Mouse (Mus musculus) cerebellum, postnatal 10 days (tissue): Measurements from ENCODE around the gene Ablim1.

Experiments
- DNase-seq, 2 experiments: peaks; one replicate each; pipeline ENCODE4 v3.0.0; 2021; ENCODE audit warnings: mixed read lengths in 2 of 2

The Ablim1 gene

DNA sequence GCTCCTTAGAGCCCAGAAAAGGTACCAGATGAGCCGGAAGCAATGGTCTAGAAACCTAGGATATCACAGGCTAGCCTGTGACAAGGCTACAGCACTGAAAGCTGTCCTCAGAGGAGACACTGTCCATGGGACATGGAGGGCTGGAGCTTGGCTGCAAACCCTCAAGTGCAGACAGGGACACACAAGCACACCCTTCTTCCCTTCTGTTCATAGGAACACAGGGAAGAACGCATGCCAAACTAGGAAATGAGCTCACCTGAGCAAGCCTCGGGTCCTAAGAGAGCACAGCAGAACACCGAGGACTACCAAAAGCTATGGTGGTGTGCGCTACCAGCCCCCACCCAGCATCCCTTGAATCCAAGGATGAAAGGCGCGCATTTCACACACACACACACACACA lies 262.7 kb downstream of the Ablim1 start:
- DNase-seq, result no peak

- no peak for DNase-seq
These were observed 265.1 kb downstream of the Ablim1 start for GRCm38 (mm10) chr19:57049592-57050090.

GRCm38 (mm10) chr19:57047671-57048320 lies 266.9 kb downstream of the Ablim1 start:
- no peak for DNase-seq

GRCm38 (mm10) chr19:57039258-57039657 lies 275.5 kb downstream of the Ablim1 start:
- peak; percentile 70 to 79 for DNase-seq

DNA sequence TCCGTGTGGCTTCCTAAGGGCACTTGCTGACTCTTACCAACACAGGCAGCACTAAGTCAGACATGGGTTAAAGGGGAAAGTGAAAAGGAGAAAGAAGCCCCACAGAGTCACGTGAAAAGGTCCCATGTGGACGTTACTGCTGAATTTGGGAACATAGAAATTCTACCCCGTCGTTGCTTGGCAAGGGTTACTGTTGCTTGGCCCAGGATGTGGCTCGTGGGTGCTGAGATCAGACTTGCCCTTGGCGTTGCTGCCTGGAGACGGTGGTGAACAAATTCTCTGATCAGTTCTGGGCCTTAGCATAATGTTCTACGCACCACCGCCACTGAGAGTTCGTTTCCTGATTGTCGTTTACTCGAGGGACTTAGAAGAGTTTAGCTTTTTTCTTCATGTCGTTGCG lies 277.9 kb downstream of the Ablim1 start:
- no peak for DNase-seq

- DNase-seq, result peak; percentile 82 to 84
These were observed 283.1 kb downstream of the Ablim1 start for GRCm38 (mm10) chr19:57031582-57031981.

- no peak for DNase-seq
These were observed 285.3 kb downstream of the Ablim1 start for GRCm38 (mm10) chr19:57029461-57029860.

GRCm38 (mm10) chr19:57028327-57029179 lies 286.2 kb downstream of the Ablim1 start:
- no peak for DNase-seq

DNA sequence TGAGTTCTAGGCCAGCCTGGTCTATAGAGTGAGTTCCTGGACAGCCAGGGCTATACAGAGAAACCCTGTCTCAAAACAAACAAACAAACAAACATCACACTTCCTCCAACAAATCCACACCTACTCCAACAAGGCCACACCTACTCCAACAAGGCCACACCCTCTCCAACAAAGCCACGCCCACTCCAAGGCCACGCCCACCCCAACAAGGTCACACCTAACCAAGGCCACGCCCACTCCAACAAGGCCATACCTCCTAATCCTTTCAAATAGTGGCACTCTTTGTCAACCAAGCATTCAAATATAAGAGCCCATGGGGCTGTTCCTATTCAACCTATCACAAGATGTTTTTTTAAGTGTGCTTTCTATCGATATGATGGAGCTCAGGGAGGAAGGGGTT lies 288.2 kb downstream of the Ablim1 start:
- DNase-seq, result no peak

DNA sequence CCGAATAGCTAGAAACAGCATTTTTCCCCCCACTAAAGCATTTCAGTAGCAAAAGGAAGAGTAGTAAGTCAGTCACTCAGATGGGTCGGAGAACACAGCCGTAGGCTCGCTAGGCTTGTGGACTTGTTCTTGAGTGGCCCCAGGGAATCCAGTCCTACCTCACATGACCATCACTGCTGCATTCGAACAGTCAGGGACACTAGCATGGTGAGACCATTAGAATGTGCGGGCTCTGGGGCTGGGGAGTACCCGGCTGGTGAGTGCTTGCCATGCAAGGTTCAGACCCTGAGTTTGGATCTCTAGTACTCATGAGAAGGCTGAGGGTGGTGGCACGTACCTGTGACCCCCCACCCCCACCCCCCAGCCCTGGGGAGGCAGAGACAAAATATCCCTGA lies 296.9 kb downstream of the Ablim1 start:
- DNase-seq, result no peak

- DNase-seq, result no peak
These were observed 297.5 kb downstream of the Ablim1 start for GRCm38 (mm10) chr19:57016995-57017784.

DNA sequence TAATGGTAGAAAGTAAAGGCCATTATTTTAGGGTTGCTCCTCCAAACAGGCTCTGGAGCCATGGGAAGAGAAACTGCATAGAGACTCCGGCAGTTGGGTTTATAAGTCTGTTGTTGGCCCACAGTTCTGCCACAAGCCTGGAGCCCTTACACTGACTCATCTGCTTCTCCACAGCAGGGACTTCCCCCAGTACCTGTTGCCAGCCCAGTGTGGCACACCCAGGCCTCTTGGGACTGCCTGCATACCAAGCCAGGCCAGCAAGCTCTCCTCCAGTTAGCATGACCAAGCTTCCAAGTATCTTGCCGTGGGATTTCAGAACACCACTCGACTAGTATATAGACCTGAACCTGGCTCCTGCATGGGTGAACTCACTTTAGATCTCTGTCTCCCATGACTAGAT lies 299.9 kb downstream of the Ablim1 start:
- no peak for DNase-seq

GRCm38 (mm10) chr19:57013271-57013677 lies 301.4 kb downstream of the Ablim1 start:
- no peak for DNase-seq

DNA sequence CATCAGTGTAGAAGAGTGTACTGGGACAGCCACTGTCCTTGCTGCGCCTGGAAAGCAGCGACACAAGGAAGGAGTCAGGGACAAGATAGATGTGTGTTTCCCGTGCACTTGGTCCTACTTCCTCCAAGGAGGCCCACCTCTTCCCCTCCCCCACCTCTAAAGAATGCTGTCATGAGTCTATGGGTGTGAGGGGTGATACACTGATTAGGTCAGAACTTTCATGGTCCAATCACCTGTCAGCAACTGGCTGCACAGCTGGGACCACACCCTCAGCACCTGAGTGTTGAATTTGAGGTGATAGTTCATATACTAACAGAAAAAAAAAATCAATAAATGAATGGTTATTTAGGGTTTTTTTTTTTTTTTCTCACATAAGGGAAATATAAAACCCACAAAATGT lies 302.7 kb downstream of the Ablim1 start:
- DNase-seq, result no peak

DNA sequence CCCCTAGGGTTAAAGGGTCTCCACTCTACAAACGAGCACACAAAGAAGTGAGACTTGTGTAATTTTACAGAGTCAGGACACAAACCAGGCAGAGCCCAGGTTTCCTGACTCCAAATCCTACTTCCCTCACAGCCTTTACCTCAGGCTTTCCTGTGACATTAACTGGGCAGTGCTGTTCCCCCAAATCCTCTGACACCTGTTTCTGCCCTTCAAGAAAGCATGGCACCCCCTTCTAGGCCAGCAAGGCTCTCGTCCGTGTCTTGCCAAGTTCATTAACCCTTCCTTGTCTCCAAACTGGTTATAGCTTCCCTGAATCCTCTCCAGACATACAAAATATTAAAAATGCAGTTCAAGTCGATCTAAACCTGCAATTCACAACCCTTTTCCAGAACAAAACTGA lies 304.7 kb downstream of the Ablim1 start:
- no peak for DNase-seq

GRCm38 (mm10) chr19:57009653-57010052 lies 305.1 kb downstream of the Ablim1 start:
- DNase-seq, result peak in 1 of 2 experiments; percentile 20

GRCm38 (mm10) chr19:57007781-57008710 lies 306.7 kb downstream of the Ablim1 start, which contains the start of gene Afap1l2:
Gene Afap1l2, minus strand, starts transcription at chr19:57008228.
- DNase-seq, result peak; percentile 77 to 78

GRCm38 (mm10) chr19:57007291-57007690 lies 307.4 kb downstream of the Ablim1 start:
- DNase-seq, result peak; percentile 77 to 83

- DNase-seq, result peak in 1 of 2 experiments; percentile 30
These were observed 307.9 kb downstream of the Ablim1 start for GRCm38 (mm10) chr19:57006841-57007240.

DNA sequence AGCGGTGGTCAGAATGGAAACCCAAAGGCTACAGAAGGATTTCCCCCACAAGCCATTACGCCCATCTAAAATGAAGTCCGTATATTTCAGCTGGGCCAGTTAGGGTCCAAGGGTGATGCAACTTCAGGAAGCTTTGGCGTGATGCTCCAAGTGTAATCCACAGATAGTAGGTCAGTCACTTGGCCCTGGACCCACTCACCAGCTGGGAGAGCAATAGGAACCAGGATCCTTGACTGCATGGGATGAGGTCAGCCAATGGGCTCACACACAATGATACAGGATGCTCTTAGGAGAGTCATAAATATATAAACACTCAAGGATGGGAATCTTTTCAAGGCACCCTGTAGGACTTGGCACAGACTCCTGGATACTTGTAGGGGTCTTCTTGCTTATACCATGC lies 309.7 kb downstream of the Ablim1 start:
- peak; percentile 82 to 87 for DNase-seq

- peak; percentile 69 to 76 for DNase-seq
These were observed 311.3 kb downstream of the Ablim1 start for GRCm38 (mm10) chr19:57003460-57003810.
